Mouse (Mus musculus): ENCODE measurements around the gene Zbtb42.
A peak's percentile ranks its signal among the peaks of the same experiment; 100 is the strongest.

The Zbtb42 gene

DNA sequence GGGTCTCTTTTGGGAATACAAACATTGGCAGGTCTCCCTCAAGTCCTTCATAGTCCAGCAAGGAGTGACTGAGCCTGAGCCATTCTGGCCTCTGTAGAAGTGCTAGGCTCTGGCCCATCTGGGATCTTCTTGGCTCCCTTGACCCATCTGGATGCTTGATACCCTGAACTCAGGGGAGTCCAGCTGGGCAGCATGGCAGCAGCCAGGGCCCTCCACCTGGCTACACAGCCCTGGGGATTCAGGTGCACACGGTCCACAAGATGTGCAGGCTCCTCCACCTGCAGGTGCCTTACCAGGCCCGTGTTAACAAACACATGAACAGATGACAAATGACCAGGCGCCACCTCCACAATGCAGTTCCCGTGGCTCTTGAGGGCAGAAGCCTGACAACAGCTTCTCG is 14.0 kb upstream of the Zbtb42 start:
- 0 out of 2 replicates have a peak, but pooled peaks cover 4% of the 10 kb centered on the region for H3K9me3 ChIP-seq (ENCODE audit: low read length)
- peaks cover 43% of the 10 kb centered on the region for H3K4me1 ChIP-seq (replicated peaks; ENCODE audit: low read depth, low read length)
- no peak overlapping the region for H3K4me3 ChIP-seq (replicated peaks; ENCODE audit: low read length)
- TF ChIP-seq CTCF (conservative IDR thresholded peaks at IDR 0.05; ENCODE audit: low read length) = no peak
- no peak for TF ChIP-seq POU5F1 (IDR thresholded peaks at IDR 0.05; ENCODE audit: borderline replicate concordance, low read length)
- TF ChIP-seq NANOG (IDR thresholded peaks at IDR 0.05; ENCODE audit: borderline replicate concordance, low read length) = no peak
- H3K27me3 ChIP-seq (ENCODE audit: insufficient read depth, low read length) = no peaks in the 10 kb centered on the region
- H3K36me3 ChIP-seq (ENCODE audit: insufficient read depth, low read length) = peaks cover 74% of the 10 kb centered on the region

GRCm38 (mm10) chr12:112665445-112665844 is 13.2 kb upstream of the Zbtb42 start:
- peaks cover 44% of the 10 kb centered on the region for H3K4me1 ChIP-seq (replicated peaks; ENCODE audit: low read depth, low read length)
- 0 out of 2 replicates have a peak, but pooled peaks cover 4% of the 10 kb centered on the region for H3K9me3 ChIP-seq (ENCODE audit: low read length)
- no peak overlapping the region for H3K4me3 ChIP-seq (replicated peaks; ENCODE audit: low read length)
- H3K27me3 ChIP-seq (ENCODE audit: insufficient read depth, low read length) = no peaks in the 10 kb centered on the region
- peaks cover 74% of the 10 kb centered on the region for H3K36me3 ChIP-seq (ENCODE audit: insufficient read depth, low read length)
- TF ChIP-seq CTCF (conservative IDR thresholded peaks at IDR 0.05; ENCODE audit: low read length) (no peak), POU5F1 (IDR thresholded peaks at IDR 0.05; ENCODE audit: borderline replicate concordance, low read length) (no peak), NANOG (IDR thresholded peaks at IDR 0.05; ENCODE audit: borderline replicate concordance, low read length) (no peak)

- Histone ChIP-seq H3K4me1 (replicated peaks; ENCODE audit: low read depth, low read length) (peaks cover 44% of the 10 kb centered on the region), H3K9me3 (ENCODE audit: low read length) (0 out of 2 replicates have a peak, but pooled peaks cover 4% of the 10 kb centered on the region), H3K4me3 (replicated peaks; ENCODE audit: low read length) (no peak overlapping the region), H3K27me3 (ENCODE audit: insufficient read depth, low read length) (no peaks in the 10 kb centered on the region), H3K36me3 (ENCODE audit: insufficient read depth, low read length) (peaks cover 74% of the 10 kb centered on the region)
- TF ChIP-seq POU5F1 (IDR thresholded peaks at IDR 0.05; ENCODE audit: borderline replicate concordance, low read length) (no peak), CTCF (conservative IDR thresholded peaks at IDR 0.05; ENCODE audit: low read length) (no peak), NANOG (IDR thresholded peaks at IDR 0.05; ENCODE audit: borderline replicate concordance, low read length) (no peak)
Observed at GRCm38 (mm10) chr12:112665881-112666544, 12.6 kb upstream of the Zbtb42 start.

GRCm38 (mm10) chr12:112667619-112668297 is 10.9 kb upstream of the Zbtb42 start:
- Histone ChIP-seq H3K36me3 (ENCODE audit: insufficient read depth, low read length) (peaks cover 63% of the 10 kb centered on the region), H3K4me1 (replicated peaks; ENCODE audit: low read depth, low read length) (peaks cover 45% of the 10 kb centered on the region), H3K27me3 (ENCODE audit: insufficient read depth, low read length) (no peaks in the 10 kb centered on the region), H3K4me3 (replicated peaks; ENCODE audit: low read length) (no peak overlapping the region), H3K9me3 (ENCODE audit: low read length) (0 out of 2 replicates have a peak, but pooled peaks cover 4% of the 10 kb centered on the region)
- TF ChIP-seq CTCF (conservative IDR thresholded peaks at IDR 0.05; ENCODE audit: low read length) = no peak
- TF ChIP-seq POU5F1 (IDR thresholded peaks at IDR 0.05; ENCODE audit: borderline replicate concordance, low read length) = no peak

GRCm38 (mm10) chr12:112670718-112671393 is 7.8 kb upstream of the Zbtb42 start:
- TF ChIP-seq CTCF (conservative IDR thresholded peaks at IDR 0.05; ENCODE audit: low read length) (no peak), POU5F1 (IDR thresholded peaks at IDR 0.05; ENCODE audit: borderline replicate concordance, low read length) (no peak), NANOG (IDR thresholded peaks at IDR 0.05; ENCODE audit: borderline replicate concordance, low read length) (no peak)

GRCm38 (mm10) chr12:112671891-112672290 is 6.7 kb upstream of the Zbtb42 start:
- H3K4me1 ChIP-seq (replicated peaks; ENCODE audit: low read depth, low read length) = peaks cover 53% of the 10 kb centered on the region
- peaks cover 23% of the 10 kb centered on the region for H3K27me3 ChIP-seq (ENCODE audit: insufficient read depth, low read length)
- H3K36me3 ChIP-seq (ENCODE audit: insufficient read depth, low read length) = peaks cover 42% of the 10 kb centered on the region
- H3K9me3 ChIP-seq (ENCODE audit: low read length) = 0 out of 2 replicates have a peak, but pooled peaks cover 4% of the 10 kb centered on the region
- TF ChIP-seq CTCF (conservative IDR thresholded peaks at IDR 0.05; ENCODE audit: low read length) (peak; percentile 48), POU5F1 (IDR thresholded peaks at IDR 0.05; ENCODE audit: borderline replicate concordance, low read length) (no peak)
- H3K4me3 ChIP-seq (replicated peaks; ENCODE audit: low read length) = peak overlapping the region; percentile 37; the same call in 1 of the 2 replicates

More at GRCm38 (mm10) chr12:112670718-112671393, 7.8 kb upstream of the Zbtb42 start:
- peaks cover 12% of the 10 kb centered on the region for H3K27me3 ChIP-seq (ENCODE audit: insufficient read depth, low read length)
- H3K9me3 ChIP-seq (ENCODE audit: low read length) = 0 out of 2 replicates have a peak, but pooled peaks cover 4% of the 10 kb centered on the region
- peaks cover 52% of the 10 kb centered on the region for H3K4me1 ChIP-seq (replicated peaks; ENCODE audit: low read depth, low read length)
- H3K4me3 ChIP-seq (replicated peaks; ENCODE audit: low read length) = peak overlapping the region; percentile 37; the same call in 1 of the 2 replicates
- peaks cover 50% of the 10 kb centered on the region for H3K36me3 ChIP-seq (ENCODE audit: insufficient read depth, low read length)

GRCm38 (mm10) chr12:112672744-112673575 is 5.7 kb upstream of the Zbtb42 start:
- TF ChIP-seq CTCF (conservative IDR thresholded peaks at IDR 0.05; ENCODE audit: low read length) (no peak), POU5F1 (IDR thresholded peaks at IDR 0.05; ENCODE audit: borderline replicate concordance, low read length) (no peak), NANOG (IDR thresholded peaks at IDR 0.05; ENCODE audit: borderline replicate concordance, low read length) (no peak)
- Histone ChIP-seq H3K36me3 (ENCODE audit: insufficient read depth, low read length) (peaks cover 34% of the 10 kb centered on the region), H3K9me3 (ENCODE audit: low read length) (0 out of 2 replicates have a peak, but pooled peaks cover 4% of the 10 kb centered on the region), H3K4me3 (replicated peaks; ENCODE audit: low read length) (peak overlapping the region; percentile 83), H3K27me3 (ENCODE audit: insufficient read depth, low read length) (peaks cover 33% of the 10 kb centered on the region), H3K4me1 (replicated peaks; ENCODE audit: low read depth, low read length) (peaks cover 59% of the 10 kb centered on the region)

All from E14TG2a.4 (cell line).